Mouse (Mus musculus) erythroblast, adult 5-6 weeks (primary cell): ENCODE data around the gene Rps6. TPM values are rescaled to one million over a fixed set of nuclear protein-coding genes. Genes with fewer than 3 reads are reported as not detected.

Experiments used
- ATAC-seq: replicated peaks from 2 replicates; pipeline ENCODE4 v1.8.0; 2016; ENCODE audit warnings: moderate number of reproducible peaks, mild to moderate bottlenecking, moderate TSS enrichment, inconsistent platforms; ENCODE audit not compliant: poor library complexity, low FRiP score, severe bottlenecking
- total RNA-seq, 2 experiments: library from RNA; stranded (forward) in 1 of 2; stranded (reverse) in 1 of 2; fragments of 150-400 nt in 1 of 2; fragments of 200-764, 138-1000 nt in 1 of 2; gene quantifications; 2 replicates each; pipeline versions ENCODE4 v1.2.3 to v1.2.4; 2015 to 2017; ENCODE audit warnings: low replicate concordance in 2 of 2

The Rps6 gene
- total RNA-seq (2015; ENCODE audit: low replicate concordance) = 866 and 945 TPM in 2 replicates
- 159 and 357 TPM in 2 replicates for total RNA-seq (2017; ENCODE audit: low replicate concordance)

DNA sequence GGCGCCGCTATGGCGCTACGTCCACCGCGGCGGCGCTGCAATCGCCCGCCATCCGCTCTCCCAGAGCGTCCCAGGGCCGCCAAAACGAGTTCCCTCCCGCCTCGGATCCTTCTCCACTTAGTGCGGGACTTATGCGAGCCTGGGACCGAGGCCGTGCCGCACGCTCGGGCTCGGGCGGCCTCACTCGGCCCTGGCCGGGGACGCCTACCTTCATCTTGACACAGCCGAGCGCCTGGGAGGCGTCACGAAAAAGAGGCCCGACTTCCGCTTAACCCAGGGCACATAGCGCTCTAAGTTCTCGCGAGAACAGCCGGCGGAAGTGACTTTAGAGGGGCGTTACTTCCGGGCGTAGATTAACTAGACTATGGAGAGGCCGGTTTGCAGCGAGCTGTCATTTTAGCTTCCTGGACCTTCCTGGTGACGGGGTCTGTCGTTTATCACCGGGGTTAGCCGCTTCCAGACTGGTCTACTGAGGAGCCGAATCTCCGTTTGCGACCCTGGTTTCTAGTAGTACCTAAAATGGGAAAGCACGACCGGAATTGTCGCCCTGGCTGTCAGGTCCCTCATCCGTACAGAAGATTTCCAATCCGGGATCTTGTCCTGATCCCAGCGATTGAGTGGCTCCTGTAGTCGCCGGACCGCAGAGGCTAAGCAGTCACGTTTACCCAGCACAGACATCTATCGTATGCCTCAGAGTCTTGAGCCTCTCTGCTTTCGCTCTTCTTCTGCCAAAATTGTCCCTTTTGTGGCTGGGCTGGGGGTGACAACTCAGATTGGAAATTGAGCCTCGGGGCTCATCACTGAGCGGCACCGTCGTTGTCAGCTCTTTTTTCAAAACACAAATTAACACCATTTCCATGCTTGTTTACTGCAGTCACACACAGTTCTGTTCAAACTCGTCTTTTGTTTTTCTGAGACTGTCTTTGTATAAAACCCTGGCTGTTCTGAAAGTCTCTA lies at the start of gene Rps6:
TSS of gene Rps6 (minus strand) at position 300 of the 957 bp plus-strand sequence.
- ATAC-seq = peak; percentile 99

DNA sequence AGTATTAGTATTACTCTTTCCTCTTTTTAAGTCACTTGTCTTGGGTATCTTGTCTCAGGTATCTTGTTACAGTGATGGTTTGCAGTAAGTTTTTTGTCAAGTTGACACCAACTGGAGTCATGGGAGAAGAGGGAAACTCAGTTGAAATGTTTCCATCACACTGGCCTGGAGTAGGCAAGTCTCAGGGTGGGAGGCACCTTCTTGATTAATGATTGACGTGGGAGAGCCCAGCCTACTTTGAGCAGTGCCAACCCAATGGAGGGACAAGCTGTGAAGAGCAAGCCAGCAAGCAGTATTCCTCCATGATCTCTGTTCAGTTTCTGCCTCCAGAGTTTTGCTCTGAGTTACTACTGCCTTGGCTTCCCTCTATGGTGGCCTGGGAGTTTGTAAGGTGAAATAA lies 48.7 kb upstream of the Rps6 start:
- ATAC-seq = no peak

- no peak for ATAC-seq
Measured at GRCm38 (mm10) chr4:86904969-86905368, 47.8 kb upstream of the Rps6 start.

DNA sequence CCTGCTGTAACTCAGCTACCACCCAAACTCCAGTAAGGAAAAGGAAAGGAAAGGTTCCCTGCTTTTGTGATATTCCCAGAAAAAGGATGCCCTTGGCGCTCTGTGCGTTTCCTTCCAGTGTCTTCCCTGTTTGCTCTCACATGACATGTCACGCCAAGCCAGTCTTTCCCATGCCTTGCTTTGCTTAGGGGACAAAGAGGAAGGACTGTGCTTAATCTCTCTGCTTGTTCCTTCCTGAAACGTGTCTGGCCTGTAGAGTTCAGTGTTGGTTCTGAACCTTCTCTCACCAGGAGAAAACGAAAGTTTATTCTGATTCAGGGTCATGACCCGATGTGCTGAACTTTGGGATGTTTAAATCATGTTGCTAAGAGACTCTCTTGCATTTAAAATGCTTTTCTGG lies 45.1 kb upstream of the Rps6 start:
- no peak for ATAC-seq

DNA sequence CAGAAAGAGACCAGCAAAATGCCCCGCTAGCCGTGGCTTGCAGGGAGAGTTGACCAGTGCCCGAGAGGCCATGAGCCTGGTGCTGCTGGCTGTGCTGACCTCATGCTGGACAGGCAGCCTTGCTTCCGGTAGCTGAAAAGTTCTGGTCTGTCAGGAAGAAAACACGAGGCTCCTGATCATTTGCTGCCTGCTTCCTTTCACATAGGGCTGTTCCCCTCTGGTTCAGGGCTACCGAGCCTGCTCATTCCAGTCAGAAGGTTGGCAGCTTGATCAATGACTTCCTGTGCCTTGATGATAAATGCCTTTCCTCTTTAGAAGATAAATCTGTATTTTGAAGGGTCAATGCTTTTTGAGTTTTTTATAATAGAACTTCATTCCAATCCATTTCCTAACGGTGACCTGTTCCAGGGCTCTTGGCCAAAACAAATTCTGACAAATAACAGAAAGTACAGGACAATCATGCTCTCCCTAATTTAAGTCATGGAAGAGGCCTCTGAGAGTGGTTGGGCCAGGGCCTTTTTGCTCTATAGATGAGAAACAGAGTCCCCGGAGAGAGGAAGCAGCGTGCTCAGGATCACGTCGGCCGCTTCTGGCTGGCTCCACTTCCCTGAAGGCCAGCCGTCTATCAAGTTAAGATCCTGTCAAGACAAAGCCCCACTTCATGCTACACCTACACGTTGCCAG lies 41.7 kb upstream of the Rps6 start:
- no peak for ATAC-seq

DNA sequence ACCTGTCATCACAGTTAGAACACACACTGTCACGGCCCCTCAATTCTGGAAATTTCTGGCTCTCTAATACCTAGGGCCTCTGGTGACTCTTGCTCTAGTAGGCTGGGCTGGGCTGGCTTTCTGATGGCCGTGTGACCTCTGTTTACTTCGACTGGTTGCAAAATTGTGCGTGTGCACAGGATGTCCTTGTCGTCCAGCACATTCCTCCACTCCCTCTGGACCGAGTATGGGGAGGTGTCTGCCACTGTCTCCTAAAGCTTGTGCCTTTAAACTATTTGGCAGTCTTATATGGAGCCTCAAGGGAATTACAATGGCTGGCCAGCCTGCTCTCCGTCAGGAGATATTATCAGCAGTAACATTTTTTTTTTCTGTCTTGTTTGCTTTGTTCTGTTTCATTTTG lies 40.2 kb upstream of the Rps6 start:
- ATAC-seq = no peak

GRCm38 (mm10) chr4:86887879-86888278 lies 30.7 kb upstream of the Rps6 start:
- no peak for ATAC-seq

DNA sequence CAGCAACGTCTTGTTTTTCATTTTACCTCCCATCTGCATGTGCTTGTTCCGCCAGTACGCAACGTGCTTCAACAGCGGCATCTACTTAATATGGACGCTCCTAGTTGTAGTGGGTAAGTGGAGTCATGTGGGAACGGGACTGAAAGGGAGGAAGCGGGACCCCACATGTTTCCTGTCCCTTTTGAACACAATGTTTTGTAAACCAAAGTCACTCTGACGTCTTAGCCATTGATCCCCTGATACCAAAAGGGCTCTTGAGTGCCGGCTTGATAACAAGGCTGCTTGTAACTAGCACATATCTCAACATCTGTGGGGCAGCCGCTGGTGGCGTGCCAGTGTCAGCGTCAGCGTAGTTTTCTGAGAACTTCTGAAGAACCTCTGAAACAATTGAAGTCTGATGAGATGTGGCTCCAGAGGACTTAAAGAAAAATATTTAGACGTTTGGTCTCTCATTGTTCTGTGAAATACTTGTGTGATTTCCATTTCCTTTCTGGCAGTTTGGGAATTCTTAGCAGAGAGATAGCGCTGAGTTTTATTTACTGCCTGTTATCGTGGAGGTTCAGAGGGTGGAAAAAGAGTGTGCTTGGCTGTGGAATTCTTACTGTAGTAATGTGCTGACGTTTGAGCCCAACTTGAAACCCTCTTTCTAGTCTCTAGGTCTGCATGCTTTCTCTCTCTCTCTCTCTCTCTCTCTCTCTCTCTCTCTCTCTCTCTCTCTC lies 29.1 kb upstream of the Rps6 start:
- peak; percentile 58; the same call in 1 of the 2 replicates for ATAC-seq

DNA sequence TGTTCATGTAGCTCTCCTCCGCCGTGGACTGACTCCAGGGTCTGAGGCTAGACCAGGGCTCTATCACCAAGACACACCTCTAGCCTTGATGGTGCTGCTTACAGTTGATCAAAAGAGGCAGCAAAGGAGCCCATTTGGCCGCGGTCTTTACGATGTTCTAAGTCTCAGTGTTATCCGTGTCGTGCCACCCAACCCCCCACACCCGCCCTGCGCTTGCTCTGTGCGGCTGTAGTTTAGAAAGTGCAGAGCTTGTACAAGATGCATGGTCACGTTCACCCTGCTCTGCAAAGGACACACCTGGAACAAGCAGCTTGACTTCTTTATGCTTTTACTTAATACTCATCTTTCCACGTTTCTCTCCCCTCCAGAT lies 28.6 kb upstream of the Rps6 start:
- ATAC-seq = no peak

GRCm38 (mm10) chr4:86884945-86885344 lies 27.7 kb upstream of the Rps6 start:
- ATAC-seq = no peak

- ATAC-seq = no peak
Measured at GRCm38 (mm10) chr4:86882413-86882812, 25.2 kb upstream of the Rps6 start.

DNA sequence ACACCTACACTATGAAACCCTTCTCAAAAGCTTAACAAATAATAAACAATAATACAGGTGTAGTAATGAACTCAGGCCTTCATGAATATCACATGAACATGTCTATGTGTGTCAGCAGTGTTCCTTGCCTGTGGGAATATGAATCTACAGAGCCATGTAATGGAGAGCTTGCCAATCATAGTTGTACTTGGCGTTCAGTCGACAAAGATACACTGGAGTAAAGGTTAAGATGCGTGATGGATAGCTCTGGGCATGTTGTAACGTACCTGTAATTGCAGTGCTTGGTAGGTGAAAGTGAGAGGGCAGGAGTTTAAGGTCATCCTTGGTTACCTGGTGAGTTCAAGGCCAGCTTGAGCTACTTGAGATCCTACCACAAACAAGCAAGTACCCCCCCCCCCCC lies 24.0 kb upstream of the Rps6 start:
- ATAC-seq = no peak

GRCm38 (mm10) chr4:86879477-86879876 lies 22.3 kb upstream of the Rps6 start:
- ATAC-seq = no peak

DNA sequence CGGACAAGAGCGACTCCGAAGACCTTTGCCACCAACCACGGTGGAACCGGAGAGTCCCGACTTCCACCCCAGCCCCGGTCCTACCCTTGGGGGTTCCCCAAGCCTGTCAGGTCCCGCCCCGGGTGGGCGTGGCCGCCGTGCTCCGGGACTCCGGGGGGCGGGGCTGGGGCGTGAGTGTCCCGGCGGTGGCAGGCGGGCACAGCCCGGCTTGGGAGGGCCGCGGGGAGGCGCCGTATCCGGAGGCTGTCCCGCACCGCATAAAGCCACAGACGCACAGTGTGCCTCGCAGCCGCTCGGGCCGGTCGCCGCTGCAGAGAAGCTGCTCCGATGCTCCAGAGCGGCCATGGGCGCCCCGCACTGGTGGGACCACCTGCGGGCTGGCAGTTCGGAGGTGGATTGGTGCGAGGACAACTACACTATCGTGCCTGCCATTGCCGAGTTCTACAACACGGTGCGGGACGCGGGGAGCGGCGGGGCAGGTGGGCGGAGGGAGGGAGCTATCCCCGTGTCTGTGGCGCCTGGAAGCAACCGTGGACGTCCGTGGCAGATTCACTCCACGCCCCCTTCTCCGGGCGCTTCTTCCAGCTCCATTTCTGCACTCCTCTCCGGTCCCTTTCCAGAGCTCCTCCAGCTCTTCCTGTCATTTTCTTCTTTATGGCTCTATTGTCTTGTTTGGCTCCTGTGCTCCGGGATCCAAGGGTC lies 17.1 kb upstream of the Rps6 start, which contains the start of gene Acer2:
TSS of gene Acer2 (plus strand) at position 251 of the 702 bp plus-strand sequence.
- peak; percentile 75 for ATAC-seq

DNA sequence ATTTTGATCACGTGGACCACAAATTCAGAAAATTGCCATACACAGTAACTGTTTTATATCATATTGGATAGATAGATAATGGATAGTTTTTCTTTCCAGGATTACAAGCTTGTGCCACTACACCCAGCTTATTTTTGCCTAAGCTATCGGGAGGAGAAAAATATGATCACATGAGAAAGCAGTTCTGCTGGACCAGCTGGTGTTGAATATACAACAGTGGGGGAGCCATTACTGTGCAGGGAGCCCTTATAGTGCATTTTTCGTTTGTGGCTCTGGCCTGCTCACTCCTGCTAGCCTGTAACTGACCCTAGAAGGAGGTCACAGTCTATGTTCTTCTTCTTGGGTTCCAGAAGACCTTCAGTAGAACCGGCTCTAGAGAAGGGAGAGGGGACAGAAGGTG lies 15.9 kb upstream of the Rps6 start:
- ATAC-seq = no peak

GRCm38 (mm10) chr4:86871988-86872387 lies 14.8 kb upstream of the Rps6 start:
- ATAC-seq = no peak

DNA sequence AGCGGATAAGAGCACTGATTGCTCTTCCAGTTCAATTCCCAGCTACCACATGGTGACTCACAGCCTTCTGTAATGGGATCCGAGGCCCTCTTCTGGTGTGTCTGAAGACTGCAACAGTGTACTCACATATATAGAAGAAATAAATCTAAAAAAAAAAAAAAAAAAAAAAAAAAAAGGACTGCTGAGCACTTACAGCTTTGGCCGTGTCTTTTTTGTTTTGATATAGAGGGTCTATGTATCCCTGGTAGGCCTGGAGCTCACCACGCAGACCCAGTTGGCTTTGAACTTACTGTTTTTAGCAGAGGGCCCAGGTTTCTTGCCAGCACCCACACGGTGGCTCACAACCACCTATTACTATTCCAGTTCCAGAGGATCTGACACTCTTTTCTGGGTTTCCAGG lies 6.9 kb upstream of the Rps6 start:
- no peak for ATAC-seq

DNA sequence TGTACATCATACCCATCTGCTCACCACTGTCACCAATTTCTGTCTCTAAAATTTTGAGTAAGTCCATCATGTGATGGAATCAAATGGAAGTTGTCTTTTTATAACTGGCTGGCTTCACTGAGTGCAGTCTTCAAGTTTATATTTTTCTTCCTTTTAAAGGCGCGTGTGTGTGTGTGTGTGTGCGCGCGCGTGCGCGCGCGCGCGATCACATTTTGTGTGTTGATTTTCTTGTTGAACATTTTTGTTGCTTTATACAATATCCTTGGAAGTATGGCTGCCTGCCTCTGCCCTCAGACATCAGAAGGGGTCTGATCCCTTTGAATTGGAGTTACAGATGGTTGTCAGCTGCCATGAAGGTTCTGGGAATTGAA lies 843 bp upstream of the Rps6 start:
- no peak for ATAC-seq

- peak; percentile 58 for ATAC-seq
Measured at GRCm38 (mm10) chr4:86856304-86857112, 704 bp downstream of the Rps6 start.
